Mouse (Mus musculus) spleen, adult 12 weeks (tissue): ENCODE results near the gene Ctxn2.

Experiments used
- DNase-seq: peaks from one replicate; pipeline ENCODE4 v3.0.0; 2022; ENCODE audit warnings: low spot score

Gene Ctxn2

GRCm38 (mm10) chr2:125196771-125197170 lies 60.3 kb downstream of the Ctxn2 start:
- DNase-seq, result no peak
